Mouse (Mus musculus): ENCODE results near the gene Invs.

DNA sequence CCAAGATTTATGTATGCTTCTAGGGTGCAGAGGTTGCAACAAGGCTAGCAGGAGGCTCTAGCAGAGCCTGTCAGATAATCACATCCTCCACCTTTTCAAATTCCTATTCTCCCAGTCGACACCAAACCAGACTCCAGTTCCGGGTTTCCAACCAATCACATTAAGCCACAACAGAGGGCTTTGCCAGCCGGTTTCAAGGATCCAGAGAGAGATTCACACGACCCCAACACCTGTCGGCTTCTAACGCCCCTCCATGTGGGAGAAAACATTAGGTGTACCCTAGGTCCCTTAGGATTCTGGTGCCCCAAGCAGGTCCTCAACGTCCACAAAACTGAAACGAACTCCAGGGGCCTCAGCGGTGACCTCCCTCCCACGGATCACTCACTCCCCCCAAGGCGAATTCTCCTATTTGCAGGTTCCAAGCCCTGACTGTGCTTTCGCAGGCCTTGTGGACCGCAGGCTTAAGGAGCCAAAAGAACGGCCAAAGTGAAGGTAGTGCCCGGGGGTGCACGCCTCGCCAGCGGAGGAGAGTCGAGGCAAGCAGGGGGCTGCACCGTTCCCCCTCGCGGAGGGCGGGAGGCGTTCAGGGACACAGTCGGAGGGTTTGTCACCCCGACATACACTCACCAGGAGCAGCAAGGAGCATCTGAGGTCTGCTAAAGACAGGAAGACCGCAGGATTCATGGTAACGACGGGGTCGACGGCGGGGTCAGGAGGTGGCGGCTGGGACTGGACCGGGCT is 633 bp upstream of the Invs start:
- no peak for TF ChIP-seq CTCF (IDR thresholded peaks at IDR 0.05; ENCODE audit: insufficient read depth, low read depth, low read length)
- TF ChIP-seq POLR2A (IDR thresholded peaks at IDR 0.05; ENCODE audit: insufficient read depth, low read depth, low read length): no peak
